Mouse (Mus musculus) forebrain, embryonic 14.5 days (tissue): ENCODE measurements around the gene Cd3eap. TPM values are rescaled to one million over a fixed set of nuclear protein-coding genes. Genes with fewer than 3 reads are reported as not detected.

Experiments
- ATAC-seq: fragments of 200-750 bp; cut with Nextera tagmentation; 2 replicates; pipeline ENCODE4 v1.8.0; 2017; ENCODE audit warnings: mild to moderate bottlenecking, moderate library complexity
- DNase-seq: peaks from one replicate; pipeline ENCODE4 v3.0.0-alpha.2; 2015; ENCODE audit warnings: low spot score
- H3K27ac ChIP-seq: fragments of 300-500 bp; sonication (generic); 2 replicates; pipeline ENCODE4 v1.5.1; 2014; ENCODE audit warnings: low read depth, mild to moderate bottlenecking, control low read depth, low read length, moderate library complexity
- H3K27me3 ChIP-seq: fragments of 300-500 bp; sonication (generic); replicated peaks from 2 replicates; pipeline ENCODE4 v1.6.1; 2014; ENCODE audit warnings: low read length, control low read depth, mixed read lengths; ENCODE audit not compliant: control insufficient read depth, insufficient read depth
- H3K36me3 ChIP-seq: fragments of 300-500 bp; sonication (generic); 2 replicates; pipeline ENCODE4 v1.6.1; 2014; ENCODE audit warnings: low read length, control low read depth; ENCODE audit not compliant: control insufficient read depth, insufficient read depth
- H3K4me1 ChIP-seq: fragments of 300-500 bp; sonication (generic); 2 replicates; pipeline ENCODE4 v1.6.1; 2014; ENCODE audit warnings: antibody characterized with exemption, low read length, control low read depth; ENCODE audit not compliant: control insufficient read depth, insufficient read depth
- H3K4me2 ChIP-seq: fragments of 300-500 bp; sonication (generic); 2 replicates; pipeline ENCODE4 v1.6.1; 2014; ENCODE audit warnings: mild to moderate bottlenecking, control low read depth, low read length
- H3K4me3 ChIP-seq: fragments of 300-500 bp; sonication (generic); 2 replicates; pipeline ENCODE4 v1.5.1; 2014; ENCODE audit warnings: low read depth, low read length, control low read depth
- H3K9ac ChIP-seq: fragments of 300-500 bp; sonication (generic); 2 replicates; pipeline ENCODE4 v1.6.1; 2014; ENCODE audit warnings: mild to moderate bottlenecking, low read length, control low read depth, moderate library complexity
- H3K9me3 ChIP-seq: fragments of 300-500 bp; sonication (generic); replicated peaks from 2 replicates; pipeline ENCODE4 v1.6.1; 2016; ENCODE audit warnings: low read length, control low read depth, mixed read lengths; ENCODE audit not compliant: control insufficient read depth
- WGBS: fragments of 180-500 bp; shearing (Covaris S2); extraction: QIAGEN DNeasy Blood & Tissue Kit; methylation state at CpG from one replicate; pipeline ENCODE4 v1.1.7; 2014; 5-methylcytosine and 5-hydroxymethylcytosine counted together
- polyA plus RNA-seq: library from polyadenylated mRNA; unstranded; fragments of >200 nt; fragmentation: Nextera tagmentation; extraction: Ambion mirVana; gene quantifications from 2 replicates; pipeline ENCODE4 v1.2.1, GENCODE M21; 2014

The Cd3eap gene
- polyA plus RNA-seq, 1 experiment from 2014 or later = 18.4 TPM

DNA sequence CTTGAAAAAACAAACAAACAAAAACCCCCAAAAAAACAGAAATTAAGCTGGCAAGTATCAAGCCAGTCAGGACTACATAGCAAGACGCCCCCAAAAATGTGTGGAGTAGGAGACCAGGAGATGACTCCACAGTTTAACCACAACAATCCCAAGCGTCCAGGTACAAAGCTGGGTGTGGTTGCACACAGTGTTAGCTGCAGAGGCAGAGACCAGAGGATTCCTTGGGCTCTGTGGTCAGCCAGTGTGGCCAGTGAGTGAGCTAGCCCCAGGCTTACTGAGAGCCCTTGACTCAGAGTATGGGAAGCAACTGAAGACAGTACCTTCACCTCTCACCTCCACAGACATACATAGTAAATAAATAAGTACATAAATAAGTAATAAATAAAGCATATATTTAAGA is 27.4 kb downstream of the Cd3eap start:
- DNase-seq (no peak), ATAC-seq (no peak)
- H3K4me3 ChIP-seq = no peak overlapping the region
- no peaks in the 10 kb centered on the region for H3K36me3 ChIP-seq
- WGBS = 70% methylated on average over 2 of the region's 2 CpGs
- H3K9ac ChIP-seq = no peak overlapping the region
- no peak overlapping the region for H3K4me2 ChIP-seq
- no peaks in the 10 kb centered on the region for H3K27me3 ChIP-seq
- H3K9me3 ChIP-seq = no peaks in the 10 kb centered on the region
- no peak overlapping the region for H3K27ac ChIP-seq
- peaks cover 1% of the 10 kb centered on the region; the same call in 1 of the 2 replicates for H3K4me1 ChIP-seq

DNA sequence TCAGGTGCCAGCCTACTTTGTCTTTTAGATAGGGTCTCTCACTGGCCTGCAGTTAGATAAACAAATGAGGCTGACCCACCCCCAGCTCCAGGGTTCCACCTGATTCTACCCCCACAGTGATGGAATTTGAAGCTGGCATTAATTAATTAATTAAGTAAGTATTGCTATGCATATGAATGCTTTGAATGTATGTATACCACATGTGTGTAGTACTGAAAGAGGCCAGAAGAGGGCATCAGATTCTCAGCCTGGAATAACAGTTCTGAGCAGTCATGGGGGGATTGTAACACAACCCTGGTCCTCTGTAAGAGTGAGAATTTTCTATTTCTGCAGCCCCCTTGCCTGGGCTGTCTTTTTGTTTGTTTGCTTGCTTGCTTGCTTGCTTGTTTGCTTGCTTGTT is 30.9 kb downstream of the Cd3eap start:
- no peak overlapping the region for H3K4me3 ChIP-seq
- DNase-seq = no peak
- no peak overlapping the region for H3K4me2 ChIP-seq
- H3K4me1 ChIP-seq = peaks cover 7% of the 10 kb centered on the region; the same call in 1 of the 2 replicates
- no peak for ATAC-seq
- H3K27me3 ChIP-seq = no peaks in the 10 kb centered on the region
- H3K9ac ChIP-seq = no peak overlapping the region
- H3K27ac ChIP-seq = no peak overlapping the region
- no peaks in the 10 kb centered on the region for H3K9me3 ChIP-seq
- H3K36me3 ChIP-seq = no peaks in the 10 kb centered on the region

DNA sequence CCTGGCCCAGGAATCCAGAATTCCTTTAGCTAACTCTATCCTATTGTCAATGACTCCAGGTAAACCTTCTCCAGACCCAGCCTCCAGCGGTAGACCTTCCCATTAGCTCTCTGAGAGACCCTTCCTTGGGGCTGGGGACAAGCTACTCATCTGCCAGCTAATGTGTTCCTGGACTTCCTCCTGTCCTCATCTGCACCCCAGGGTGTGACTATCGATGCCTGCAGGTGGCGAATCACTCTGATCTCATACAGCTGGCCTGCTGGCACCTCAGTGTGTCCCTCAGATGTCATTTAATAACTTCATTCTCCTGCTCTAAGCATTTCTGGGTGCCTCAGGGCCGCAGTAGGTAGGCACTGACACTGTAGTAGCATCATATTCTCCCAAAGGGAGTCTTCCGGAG is 31.5 kb downstream of the Cd3eap start:
- Histone ChIP-seq H3K36me3 (no peaks in the 10 kb centered on the region), H3K9ac (no peak overlapping the region), H3K4me3 (no peak overlapping the region), H3K27me3 (no peaks in the 10 kb centered on the region), H3K27ac (no peak overlapping the region), H3K4me1 (peaks cover 7% of the 10 kb centered on the region; the same call in 1 of the 2 replicates), H3K4me2 (no peak overlapping the region), H3K9me3 (no peaks in the 10 kb centered on the region)
- ATAC-seq (no peak), DNase-seq (no peak)
- WGBS = 83% methylated on average over 5 of the region's 5 CpGs

GRCm38 (mm10) chr7:19327128-19327527 is 32.2 kb downstream of the Cd3eap start:
- Histone ChIP-seq H3K9me3 (no peaks in the 10 kb centered on the region), H3K27me3 (no peaks in the 10 kb centered on the region), H3K27ac (no peak overlapping the region), H3K4me1 (peaks cover 7% of the 10 kb centered on the region; the same call in 1 of the 2 replicates), H3K36me3 (no peaks in the 10 kb centered on the region), H3K9ac (peak overlapping the region; percentile 43), H3K4me3 (peak overlapping the region; percentile 33), H3K4me2 (peak overlapping the region; percentile 57)
- under 1% methylated on average over 22 of the region's 22 CpGs for WGBS
- ATAC-seq (peak; percentile 78), DNase-seq (peak; percentile 88)

DNA sequence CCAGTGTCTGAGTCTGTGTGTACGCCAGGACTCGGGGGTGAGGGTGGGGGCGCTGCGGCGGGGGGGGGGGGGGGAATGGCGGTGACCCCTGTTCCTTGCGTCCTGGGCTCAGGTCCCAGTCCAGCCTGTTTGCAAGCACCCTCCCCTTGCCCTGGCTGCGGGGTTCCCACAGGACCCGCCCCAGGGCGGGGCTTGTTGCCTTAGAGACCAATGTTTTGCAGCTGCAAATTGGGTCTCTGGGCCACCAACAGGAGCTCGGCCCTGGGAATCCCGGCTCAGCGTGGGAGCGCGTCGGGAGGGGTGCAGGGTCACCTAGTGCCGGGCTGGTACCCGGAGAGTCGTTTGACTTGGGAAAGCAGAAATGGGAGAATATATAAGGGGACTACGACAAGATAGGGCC is 32.9 kb downstream of the Cd3eap start:
- no peaks in the 10 kb centered on the region for H3K36me3 ChIP-seq
- peaks cover 7% of the 10 kb centered on the region; the same call in 1 of the 2 replicates for H3K4me1 ChIP-seq
- no peaks in the 10 kb centered on the region for H3K9me3 ChIP-seq
- WGBS = under 1% methylated on average over 20 of the region's 20 CpGs
- DNase-seq (peak; percentile 86), ATAC-seq (peak; percentile 77)
- H3K4me3 ChIP-seq = peak overlapping the region; percentile 33
- no peak overlapping the region for H3K27ac ChIP-seq
- H3K27me3 ChIP-seq = no peaks in the 10 kb centered on the region
- peak overlapping the region; percentile 57 for H3K4me2 ChIP-seq
- peak overlapping the region; percentile 43 for H3K9ac ChIP-seq

- Histone ChIP-seq H3K4me2 (no peak overlapping the region), H3K27me3 (no peaks in the 10 kb centered on the region), H3K4me3 (no peak overlapping the region), H3K4me1 (peaks cover 8% of the 10 kb centered on the region), H3K27ac (no peak overlapping the region), H3K9ac (no peak overlapping the region), H3K36me3 (no peaks in the 10 kb centered on the region), H3K9me3 (no peaks in the 10 kb centered on the region)
- no peak for ATAC-seq
- DNase-seq = no peak
- WGBS = 76% methylated on average over 21 of the region's 21 CpGs
Observed at GRCm38 (mm10) chr7:19325262-19326199, 33.8 kb downstream of the Cd3eap start.

DNA sequence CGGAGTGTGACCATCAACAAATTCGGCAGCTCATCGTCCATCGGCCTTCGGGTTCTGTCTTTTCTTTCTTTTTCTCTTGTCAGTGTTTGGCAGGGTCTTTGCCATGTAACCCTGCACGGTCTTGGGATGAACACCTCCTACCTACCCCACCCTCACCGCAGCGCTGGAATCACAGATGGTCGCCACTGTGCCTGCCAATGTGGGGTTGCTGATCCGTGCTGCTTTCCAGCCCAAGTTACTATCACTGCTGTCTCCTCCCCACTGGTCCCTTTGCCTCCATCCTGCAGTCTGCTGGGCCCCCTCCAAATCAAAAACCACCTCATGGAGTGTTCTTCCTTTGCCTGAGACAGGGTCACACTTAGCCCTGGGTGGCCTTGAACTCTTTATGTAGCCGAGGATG is 35.1 kb downstream of the Cd3eap start:
- DNase-seq = no peak
- H3K9me3 ChIP-seq = no peaks in the 10 kb centered on the region
- no peak for ATAC-seq
- H3K36me3 ChIP-seq = no peaks in the 10 kb centered on the region
- peaks cover 15% of the 10 kb centered on the region for H3K4me1 ChIP-seq
- WGBS = 89% methylated on average over 11 of the region's 11 CpGs
- H3K4me2 ChIP-seq = no peak overlapping the region
- H3K27me3 ChIP-seq = no peaks in the 10 kb centered on the region
- H3K9ac ChIP-seq = no peak overlapping the region
- no peak overlapping the region for H3K4me3 ChIP-seq
- no peak overlapping the region for H3K27ac ChIP-seq

DNA sequence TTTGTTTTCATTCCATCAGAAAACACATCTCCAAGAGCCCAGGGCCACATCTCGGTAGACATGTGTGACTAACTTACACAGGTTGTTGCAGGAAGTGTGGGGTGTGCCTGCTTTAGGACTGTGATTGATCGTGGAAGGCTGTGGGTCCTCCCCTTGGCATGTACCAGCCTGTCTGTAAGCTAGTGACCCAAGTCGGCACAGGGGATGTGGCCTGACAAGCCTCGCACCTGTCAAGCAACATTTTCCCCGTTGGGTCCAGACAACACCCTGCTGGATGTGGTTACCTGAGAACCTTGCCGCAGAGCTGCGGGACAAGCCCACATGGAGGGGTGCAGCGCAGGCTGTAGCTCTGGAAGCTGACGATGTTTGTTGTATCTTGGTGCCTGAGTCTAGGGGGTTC is 36.8 kb downstream of the Cd3eap start:
- Histone ChIP-seq H3K36me3 (no peaks in the 10 kb centered on the region), H3K9ac (no peak overlapping the region), H3K4me2 (no peak overlapping the region), H3K27me3 (no peaks in the 10 kb centered on the region), H3K4me3 (no peak overlapping the region), H3K9me3 (no peaks in the 10 kb centered on the region), H3K4me1 (peaks cover 15% of the 10 kb centered on the region), H3K27ac (no peak overlapping the region)
- DNase-seq (no peak), ATAC-seq (no peak)
- 61% methylated on average over 9 of the region's 9 CpGs for WGBS

DNA sequence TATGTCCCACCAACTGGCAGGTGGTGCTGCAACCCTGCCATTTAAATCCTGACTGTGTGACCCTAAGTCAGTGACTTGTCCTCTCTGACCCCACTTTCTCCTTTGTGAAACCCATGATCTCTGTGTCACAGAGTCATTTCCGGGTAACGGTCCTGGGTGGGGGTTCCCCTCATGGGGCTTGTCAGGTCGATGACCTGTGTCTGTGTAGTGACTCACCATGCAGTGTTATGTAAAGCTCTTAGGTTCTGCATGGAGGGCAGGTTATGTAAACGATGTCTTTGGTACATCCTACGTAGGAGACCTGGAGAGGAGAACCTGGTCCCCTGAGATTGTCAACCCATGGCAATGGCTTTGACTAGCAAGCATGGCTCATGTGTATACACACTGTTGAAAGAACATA is 37.8 kb downstream of the Cd3eap start:
- DNase-seq = no peak
- no peaks in the 10 kb centered on the region for H3K36me3 ChIP-seq
- no peaks in the 10 kb centered on the region for H3K9me3 ChIP-seq
- no peak overlapping the region for H3K27ac ChIP-seq
- H3K9ac ChIP-seq = no peak overlapping the region
- H3K4me1 ChIP-seq = peaks cover 9% of the 10 kb centered on the region
- no peak for ATAC-seq
- no peaks in the 10 kb centered on the region for H3K27me3 ChIP-seq
- WGBS = 76% methylated on average over 5 of the region's 5 CpGs
- no peak overlapping the region for H3K4me2 ChIP-seq
- no peak overlapping the region for H3K4me3 ChIP-seq
